Mouse (Mus musculus): ENCODE data around the gene Gm42742.

The Gm42742 gene

GRCm38 (mm10) chr7:127020031-127020430, 866 bp downstream of the Gm42742 start:
- no peak for DNase-seq (ENCODE audit: low spot score)

- DNase-seq (ENCODE audit: low spot score) = no peak
These were observed 1.5 kb downstream of the Gm42742 start for GRCm38 (mm10) chr7:127019306-127019960.

- DNase-seq (ENCODE audit: low spot score) = no peak
These were observed 2.2 kb downstream of the Gm42742 start for GRCm38 (mm10) chr7:127018416-127019305.

GRCm38 (mm10) chr7:127017950-127018345, 2.9 kb downstream of the Gm42742 start:
- no peak for DNase-seq (ENCODE audit: low spot score)

GRCm38 (mm10) chr7:127016971-127017949, 3.6 kb downstream of the Gm42742 start, which contains the start of gene Pagr1a:
Gene Pagr1a (minus strand): TSS chr7:127017352.
- peak; percentile 100 for DNase-seq (ENCODE audit: low spot score)

- DNase-seq (ENCODE audit: low spot score) = peak; percentile 62
These were observed 4.4 kb downstream of the Gm42742 start for GRCm38 (mm10) chr7:127016486-127016938.

GRCm38 (mm10) chr7:127016481-127016485, 4.6 kb downstream of the Gm42742 start, which contains the start of gene Pagr1b:
Gene Pagr1b (minus strand): TSS chr7:127016484.
- DNase-seq (ENCODE audit: low spot score) = no peak

- peak; percentile 45 for DNase-seq (ENCODE audit: low spot score)
These were observed 4.8 kb downstream of the Gm42742 start for GRCm38 (mm10) chr7:127016081-127016480.

GRCm38 (mm10) chr7:127014993-127015392, 5.9 kb downstream of the Gm42742 start:
- no peak for DNase-seq (ENCODE audit: low spot score)

GRCm38 (mm10) chr7:127014320-127014719, 6.6 kb downstream of the Gm42742 start, which contains the start of gene Mvp:
Gene Mvp (minus strand): TSS chr7:127014621.
- peak; percentile 58 for DNase-seq (ENCODE audit: low spot score)

GRCm38 (mm10) chr7:127013385-127013784, 7.5 kb downstream of the Gm42742 start:
- DNase-seq (ENCODE audit: low spot score) = no peak

- DNase-seq (ENCODE audit: low spot score) = no peak
These were observed 8.1 kb downstream of the Gm42742 start for GRCm38 (mm10) chr7:127012845-127013244.

GRCm38 (mm10) chr7:127012374-127012773, 8.5 kb downstream of the Gm42742 start:
- DNase-seq (ENCODE audit: low spot score) = no peak

GRCm38 (mm10) chr7:127011717-127012116, 9.2 kb downstream of the Gm42742 start:
- DNase-seq (ENCODE audit: low spot score) = no peak

GRCm38 (mm10) chr7:127011051-127011450, 9.8 kb downstream of the Gm42742 start:
- DNase-seq (ENCODE audit: low spot score) = no peak

GRCm38 (mm10) chr7:127009307-127010085, 11.4 kb downstream of the Gm42742 start:
- no peak for DNase-seq (ENCODE audit: low spot score)

GRCm38 (mm10) chr7:127008239-127009019, 12.5 kb downstream of the Gm42742 start:
- DNase-seq (ENCODE audit: low spot score) = peak; percentile 76

GRCm38 (mm10) chr7:127007313-127008024, 13.4 kb downstream of the Gm42742 start:
- DNase-seq (ENCODE audit: low spot score) = no peak

- no peak for DNase-seq (ENCODE audit: low spot score)
These were observed 16.6 kb downstream of the Gm42742 start for GRCm38 (mm10) chr7:127004122-127004875.
